Mouse (Mus musculus) heart, postnatal 36 days (tissue): ENCODE results near the gene Gpd2. TPM values are rescaled to one million over a fixed set of nuclear protein-coding genes. Genes with fewer than 3 reads are reported as not detected.

Experiments
- DNase-seq, 2 experiments: peaks; one replicate each; pipeline ENCODE4 v3.0.0; 2021 to 2022
- intact Hi-C: fragments of 180-260 bp; cut with DNase I; formaldehyde crosslinking; loops from one replicate; pipeline ENCODE4 v1.15.1; 2025
- total RNA-seq, 2 experiments: library from RNA; stranded (reverse); gene quantifications; 2 replicates each; pipeline ENCODE4 v1.2.3; 2021

Gene Gpd2
- total RNA-seq, 2 experiments from 2014 or later = 15.4 to 17.5 TPM

DNA sequence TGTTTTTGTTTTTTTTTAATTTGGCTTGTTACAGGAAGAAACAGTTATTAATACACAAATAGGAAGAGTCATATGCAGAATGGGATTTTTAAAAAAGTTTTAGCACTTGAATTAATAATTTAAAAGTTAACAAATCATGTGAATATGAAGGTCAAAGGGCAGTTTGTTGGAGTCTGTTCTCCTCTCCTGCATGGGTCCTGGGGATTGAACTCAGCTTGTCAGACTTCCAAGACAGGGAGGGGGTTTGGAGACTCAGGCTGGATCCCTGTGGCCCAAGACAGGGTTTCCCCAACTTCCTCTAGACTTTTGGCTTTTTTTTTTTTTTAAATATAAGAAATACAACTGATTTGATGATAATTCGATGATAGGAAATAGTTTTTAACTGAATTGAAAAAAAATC is 50.6 kb downstream of the Gpd2 start:
- intact Hi-C loops = no loop called here
- DNase-seq = no peak

DNA sequence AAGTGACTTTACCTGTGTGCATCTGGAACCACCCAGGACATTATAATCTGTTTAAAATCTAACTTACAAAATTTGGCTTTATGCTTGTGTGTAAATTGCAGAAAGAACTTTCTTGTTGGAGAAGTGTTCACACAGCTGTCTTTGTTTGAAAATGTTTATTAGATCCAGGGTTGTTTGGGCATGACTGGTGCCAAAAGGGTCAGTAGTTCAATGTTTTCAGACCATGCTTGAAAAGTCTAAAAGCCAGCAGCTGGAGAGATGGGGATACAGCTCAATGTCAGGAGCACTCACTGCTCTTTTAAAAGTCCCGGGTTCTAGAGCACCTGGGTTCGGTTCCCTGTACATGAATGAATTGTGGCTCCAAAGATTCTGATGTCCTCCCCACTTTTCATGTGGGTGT is 56.1 kb downstream of the Gpd2 start:
- intact Hi-C loops = no loop called here
- DNase-seq = no peak

DNA sequence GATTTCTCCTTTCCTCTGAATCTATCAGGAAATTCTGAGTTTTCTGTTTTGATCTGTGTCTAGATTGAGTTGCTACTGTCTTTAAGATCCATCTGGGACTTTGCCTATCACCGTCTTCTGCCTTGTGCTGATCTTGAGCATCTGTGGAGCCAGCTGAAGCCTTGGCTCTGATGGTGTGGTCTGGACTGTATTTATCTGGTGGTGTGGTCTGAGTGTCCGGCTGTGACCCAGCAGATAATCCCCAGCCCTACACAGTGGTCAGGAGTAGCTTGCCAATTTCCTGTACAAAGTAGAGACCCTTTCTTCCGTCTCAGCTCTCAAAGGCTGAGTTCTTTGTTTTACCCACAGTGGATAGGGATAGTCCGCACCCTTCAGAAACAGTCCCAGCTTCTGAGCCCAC is 58.6 kb downstream of the Gpd2 start:
- intact Hi-C loops = loop anchor here (5.0 kb wide), 1 partner anchor 174 kb away; the partner anchor contains the start of gene Nr4a2

DNA sequence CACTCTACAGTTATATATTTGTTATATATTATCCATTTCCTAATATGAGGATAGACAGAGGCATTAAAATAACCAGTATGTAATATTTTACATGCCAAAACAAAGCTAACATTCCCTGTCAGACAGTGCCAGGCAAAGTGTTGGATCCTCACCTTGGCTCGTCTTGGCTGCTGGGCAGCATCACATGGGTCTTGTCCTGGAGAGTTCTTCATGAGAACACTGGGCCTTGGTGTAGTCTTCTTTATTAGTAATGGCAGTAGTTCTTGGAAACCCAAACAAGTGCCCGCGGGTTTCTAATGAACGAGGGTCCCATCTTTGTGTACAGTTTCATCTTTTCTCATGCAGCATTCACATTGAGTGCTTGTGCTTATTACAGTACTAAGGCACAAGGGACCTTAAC is 59.8 kb downstream of the Gpd2 start:
- DNase-seq = peak in 1 of 2 experiments; percentile 9

More for the DNA sequence above, 58.6 kb downstream of the Gpd2 start:
- no peak for DNase-seq

DNA sequence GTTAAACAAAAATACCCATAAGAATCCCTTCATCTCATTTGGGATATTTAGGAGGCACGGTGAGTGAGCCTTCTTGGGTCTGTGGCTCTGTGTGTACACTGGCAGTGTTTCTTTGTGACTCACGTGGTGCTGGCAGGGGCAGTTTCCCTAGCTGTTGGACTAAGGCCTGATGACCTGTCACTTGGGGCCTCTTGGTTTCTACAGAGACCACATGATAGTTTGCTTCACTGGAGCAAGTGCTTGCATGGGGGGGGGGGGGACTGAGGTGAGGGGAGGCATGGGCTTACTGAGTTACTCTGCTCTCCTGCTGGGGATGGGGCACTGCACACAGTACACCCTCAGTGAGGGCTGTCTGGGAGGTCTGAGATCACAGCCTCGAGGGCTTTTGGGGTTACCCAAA is 64.1 kb downstream of the Gpd2 start:
- peak; percentile 24 to 38 for DNase-seq
- intact Hi-C loops = loop anchor here (5.0 kb wide), 1 partner anchor 64 kb away; the partner anchor contains the start of gene Gpd2

More for the DNA sequence above, 59.8 kb downstream of the Gpd2 start:
- intact Hi-C loops = loop anchor here (5.0 kb wide), 1 partner anchor 175 kb away; the partner anchor contains the start of gene Nr4a2

DNA sequence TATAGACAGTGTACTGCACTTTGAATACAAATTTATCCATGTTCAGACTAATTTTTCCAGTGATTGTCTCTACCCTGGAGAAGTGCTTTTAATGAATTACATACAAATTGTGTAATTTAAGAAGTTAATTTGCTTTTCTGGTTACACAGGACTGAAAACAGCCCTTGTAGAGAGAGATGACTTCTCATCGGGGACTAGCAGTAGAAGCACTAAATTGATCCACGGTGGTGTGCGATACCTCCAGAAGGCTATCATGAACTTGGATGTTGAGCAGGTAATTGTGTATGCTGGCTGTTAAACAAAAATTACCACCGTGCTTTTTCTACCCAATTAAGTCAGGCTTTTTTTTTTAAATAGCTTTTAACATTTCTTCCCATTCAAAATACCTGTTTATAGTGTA is 66.8 kb downstream of the Gpd2 start:
- intact Hi-C loops = loop anchor here (5.0 kb wide), 1 partner anchor 67 kb away; the partner anchor contains the start of gene Gpd2
- DNase-seq = no peak

DNA sequence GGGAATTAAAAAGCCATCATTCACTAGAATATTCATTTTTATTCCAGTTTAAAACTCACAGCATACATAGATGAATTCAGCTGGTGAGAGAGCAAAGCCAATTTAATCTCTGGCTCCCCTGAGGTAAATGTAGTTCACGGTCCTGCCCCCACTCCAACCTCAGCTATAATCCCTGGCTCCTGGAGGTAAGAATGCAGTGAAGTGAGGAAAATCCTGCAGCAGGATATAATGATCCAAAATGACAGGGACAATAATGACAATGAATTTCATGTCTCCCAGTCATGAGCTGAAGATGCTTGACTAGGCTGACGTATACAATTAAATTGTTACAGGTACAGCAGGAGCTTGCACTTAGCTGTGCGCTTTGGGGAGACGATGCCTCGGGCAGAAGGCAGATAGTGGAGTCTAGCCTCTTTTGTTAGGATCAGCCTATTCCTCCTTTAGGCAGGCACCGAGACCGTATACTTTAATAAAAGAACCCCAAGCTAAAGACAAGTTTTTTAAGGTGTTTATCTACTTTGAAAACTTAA is 74.9 kb downstream of the Gpd2 start:
- DNase-seq = no peak
- intact Hi-C loops = no loop called here

DNA sequence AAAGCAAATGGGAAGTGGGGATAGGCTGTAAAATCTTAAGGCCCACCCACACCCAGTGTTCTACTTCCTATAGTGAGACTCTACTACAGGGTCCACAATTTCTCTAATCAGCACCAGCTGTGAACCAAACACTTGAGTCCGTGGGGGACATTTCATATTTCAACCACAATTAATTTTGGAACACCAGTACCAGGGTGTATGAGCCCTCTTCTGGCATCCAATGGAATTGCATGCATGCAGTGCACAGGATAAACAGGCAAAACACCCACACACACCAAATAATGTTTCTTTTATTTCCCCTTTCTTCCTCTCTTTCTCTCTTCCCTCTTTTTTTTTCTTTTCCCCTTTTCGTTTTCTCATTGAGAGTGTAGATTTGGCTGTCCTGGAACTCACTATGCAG is 78.6 kb downstream of the Gpd2 start:
- intact Hi-C loops = loop anchor here (5.0 kb wide), 1 partner anchor 199 kb away; no protein-coding TSS in a partner anchor
- peak; percentile 18 to 38 for DNase-seq

DNA sequence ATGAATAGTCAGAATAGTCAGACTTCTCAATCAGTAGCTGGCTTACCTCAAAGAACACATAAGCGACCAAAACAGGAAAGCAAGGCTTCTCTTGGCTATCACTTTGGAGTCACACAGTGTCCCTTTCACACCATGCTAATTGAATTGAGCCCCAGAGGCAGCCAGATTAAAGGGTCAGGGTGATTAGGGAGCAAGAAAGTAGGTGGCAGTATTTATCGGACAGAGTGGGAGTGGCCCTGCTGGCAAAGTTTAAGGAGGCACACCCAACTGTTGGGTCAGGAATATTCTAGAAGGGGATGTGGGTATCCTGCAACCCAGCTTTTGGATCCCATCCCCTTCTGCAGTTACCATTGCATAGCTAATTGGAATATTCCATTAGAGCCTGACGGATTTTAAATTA is 80.9 kb downstream of the Gpd2 start:
- intact Hi-C loops = loop anchor here (5.0 kb wide), 1 partner anchor 201 kb away; no protein-coding TSS in a partner anchor
- no peak for DNase-seq

DNA sequence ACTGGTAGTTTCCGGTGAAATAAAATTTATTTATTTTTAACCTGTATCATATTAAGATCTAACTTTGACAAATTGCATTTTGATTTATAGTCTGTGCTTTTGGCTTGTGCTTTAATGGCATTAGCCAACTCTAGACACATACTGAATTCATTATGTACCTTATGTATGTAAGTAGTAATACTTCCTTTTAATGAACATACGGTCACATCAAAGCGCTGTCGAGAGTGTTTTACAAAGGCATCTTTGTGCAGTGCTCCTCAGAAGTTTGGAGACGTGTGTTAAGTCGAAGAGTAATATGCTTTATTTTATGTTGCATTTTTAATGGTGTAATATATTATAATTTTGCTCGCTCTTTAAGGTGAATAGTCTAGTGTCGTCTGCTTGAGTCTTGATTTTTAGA is 88.7 kb downstream of the Gpd2 start:
- intact Hi-C loops = no loop called here
- DNase-seq = no peak

DNA sequence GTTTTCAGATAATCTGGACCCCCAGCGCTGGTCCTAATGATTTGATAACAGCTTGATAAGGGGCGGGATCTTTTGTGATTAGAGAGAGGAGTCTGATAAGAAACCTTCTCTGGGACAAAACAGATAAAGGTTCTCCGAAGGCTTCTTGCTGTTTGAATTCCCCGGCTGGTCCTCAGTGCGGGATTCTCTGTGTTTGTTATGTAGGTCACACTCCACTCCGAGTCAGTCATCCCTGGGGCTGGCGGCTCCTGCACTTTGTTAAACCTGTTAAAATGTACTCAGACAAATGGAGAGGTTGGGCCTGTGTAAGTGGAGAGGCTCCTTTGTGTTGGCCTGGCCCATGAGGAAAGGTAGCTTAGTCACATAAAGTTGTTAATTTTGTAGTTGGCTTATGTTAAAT is 91.9 kb downstream of the Gpd2 start:
- intact Hi-C loops = no loop called here
- no peak for DNase-seq

DNA sequence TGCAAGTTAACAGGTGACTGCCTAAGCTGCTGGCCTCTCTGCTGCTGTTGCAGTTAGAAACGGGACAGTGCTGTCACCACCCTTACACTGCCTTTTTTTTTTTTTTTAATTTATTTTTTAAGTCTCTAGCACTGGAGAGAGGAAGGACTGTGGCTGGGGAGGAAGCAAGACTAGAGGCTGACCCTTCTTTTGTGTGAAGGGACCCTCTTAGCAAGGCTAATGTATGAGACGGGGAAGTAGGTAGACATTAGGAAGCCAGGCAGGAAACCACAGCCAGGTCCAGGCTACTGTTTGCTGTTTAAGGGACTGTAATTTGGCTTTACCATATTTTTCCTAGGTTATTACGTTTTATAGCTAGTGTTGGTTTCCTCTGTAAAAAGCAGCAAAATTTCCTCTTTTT is 93.4 kb downstream of the Gpd2 start:
- intact Hi-C loops = no loop called here
- no peak for DNase-seq

DNA sequence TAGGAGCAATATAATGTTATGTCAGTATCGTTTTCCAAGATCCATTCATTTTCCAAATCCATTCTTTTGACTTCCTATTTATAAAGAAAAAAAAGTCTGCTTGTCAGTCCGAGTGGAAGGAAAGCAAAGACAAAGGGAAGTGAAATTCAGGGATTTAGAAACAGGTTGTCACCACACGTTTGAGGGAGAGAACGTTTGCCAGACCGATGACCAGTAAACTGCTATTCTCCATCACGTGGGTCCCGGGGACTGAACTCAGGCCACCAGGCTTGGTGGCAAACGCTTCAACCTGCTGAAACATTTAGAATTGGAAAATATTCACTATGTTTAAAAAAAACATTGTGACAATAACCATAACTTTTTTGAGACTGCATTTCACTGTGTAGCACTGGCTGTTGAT is 93.8 kb downstream of the Gpd2 start:
- no peak for DNase-seq

DNA sequence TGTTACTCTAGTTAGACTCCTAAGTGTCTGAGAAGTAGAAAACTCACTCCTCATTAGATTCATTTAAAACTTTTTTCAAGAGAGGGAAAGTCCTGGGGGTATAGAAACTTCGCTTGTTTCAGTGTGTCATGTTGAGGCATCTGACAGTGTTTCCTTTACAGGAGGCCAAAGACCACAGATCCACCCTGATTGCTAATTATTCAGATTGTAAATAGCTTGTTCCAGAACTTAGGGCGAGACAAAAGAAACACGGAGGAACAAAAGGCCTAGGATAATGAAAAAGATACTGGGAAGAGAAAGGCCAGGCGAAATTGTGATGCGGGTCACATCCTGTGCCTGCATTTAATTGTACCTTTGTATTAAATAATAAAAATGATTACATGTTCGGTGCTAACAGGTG is 96.0 kb downstream of the Gpd2 start:
- intact Hi-C loops = no loop called here
- no peak for DNase-seq

More for the DNA sequence above, 93.8 kb downstream of the Gpd2 start:
- intact Hi-C loops = no loop called here

DNA sequence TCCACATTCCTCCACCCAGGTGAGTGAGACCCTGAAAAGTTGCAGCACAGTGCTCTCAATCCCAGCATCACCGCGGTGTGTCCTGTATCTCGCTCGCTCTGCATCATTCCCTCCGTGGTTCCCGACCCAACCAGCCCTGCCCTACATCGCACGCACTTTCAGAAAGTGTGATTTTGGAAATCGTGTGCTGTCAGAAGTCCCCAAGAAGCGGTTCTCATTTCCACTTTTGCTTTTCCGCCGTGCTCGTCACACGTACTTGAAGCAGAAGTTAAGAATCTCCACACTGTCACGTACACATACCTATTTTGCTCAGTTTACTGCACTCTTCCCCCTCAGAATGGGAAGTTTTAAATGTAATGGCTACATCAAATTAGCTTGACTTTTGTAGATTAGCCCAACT is 98.0 kb downstream of the Gpd2 start:
- intact Hi-C loops = no loop called here
- no peak for DNase-seq

DNA sequence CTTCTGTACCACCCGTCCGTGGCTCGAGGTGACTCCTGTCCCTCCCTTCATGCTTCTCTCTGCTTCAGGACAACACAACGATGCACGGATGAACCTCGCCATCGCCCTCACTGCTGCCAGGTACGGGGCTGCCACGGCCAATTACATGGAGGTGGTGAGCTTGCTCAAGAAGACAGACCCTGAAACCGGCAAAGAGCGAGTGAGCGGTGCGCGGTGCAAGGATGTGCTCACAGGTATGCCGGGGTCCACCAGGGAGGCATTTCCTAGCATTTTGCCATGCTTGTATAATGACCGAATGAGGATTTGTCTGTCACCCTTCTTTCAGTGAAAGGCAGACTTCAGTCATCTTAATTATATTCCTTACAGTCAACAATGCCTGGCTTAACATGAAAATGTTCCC is 101.3 kb downstream of the Gpd2 start:
- intact Hi-C loops = no loop called here

DNA sequence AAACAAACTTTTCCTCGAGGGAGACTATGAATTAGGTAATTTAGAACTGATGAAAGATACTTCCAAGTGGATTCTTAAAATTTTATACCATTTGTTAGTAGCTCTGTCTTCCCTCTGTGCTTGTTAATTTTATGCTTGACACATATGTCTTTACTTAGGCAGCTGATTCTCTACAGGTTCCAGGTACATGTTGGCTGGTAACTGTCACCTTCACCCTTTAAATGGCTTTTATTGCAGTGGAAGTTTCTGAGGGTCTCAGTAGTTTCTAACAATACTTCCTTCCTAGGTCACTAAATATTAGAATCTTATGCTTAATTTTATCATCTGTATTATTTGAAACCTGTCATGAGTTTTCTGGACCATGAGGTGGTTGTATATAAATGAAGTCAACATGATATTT is 105.5 kb downstream of the Gpd2 start:
- intact Hi-C loops = no loop called here
- DNase-seq = no peak

More for the DNA sequence above, 101.3 kb downstream of the Gpd2 start:
- no peak for DNase-seq

DNA sequence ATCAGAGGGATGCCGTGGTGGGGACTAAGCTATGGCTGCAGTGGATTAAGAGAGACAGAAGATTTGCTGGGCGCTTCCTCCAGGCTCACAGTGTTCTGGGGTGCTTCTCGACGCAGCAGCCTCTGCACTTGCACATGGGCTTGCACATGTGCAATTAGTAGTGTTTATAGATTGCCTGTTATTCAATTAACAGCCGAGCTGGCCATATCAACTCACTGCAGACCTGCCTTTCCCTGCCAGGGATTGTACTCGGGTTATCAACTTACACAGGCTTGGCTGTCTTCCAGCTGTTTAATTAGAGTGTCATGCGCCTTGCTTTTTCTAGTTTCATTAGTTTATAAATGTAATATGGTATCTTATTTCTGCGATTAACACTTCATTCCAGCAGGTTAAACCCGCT is 113.2 kb downstream of the Gpd2 start:
- peak; percentile 5 to 11 for DNase-seq

DNA sequence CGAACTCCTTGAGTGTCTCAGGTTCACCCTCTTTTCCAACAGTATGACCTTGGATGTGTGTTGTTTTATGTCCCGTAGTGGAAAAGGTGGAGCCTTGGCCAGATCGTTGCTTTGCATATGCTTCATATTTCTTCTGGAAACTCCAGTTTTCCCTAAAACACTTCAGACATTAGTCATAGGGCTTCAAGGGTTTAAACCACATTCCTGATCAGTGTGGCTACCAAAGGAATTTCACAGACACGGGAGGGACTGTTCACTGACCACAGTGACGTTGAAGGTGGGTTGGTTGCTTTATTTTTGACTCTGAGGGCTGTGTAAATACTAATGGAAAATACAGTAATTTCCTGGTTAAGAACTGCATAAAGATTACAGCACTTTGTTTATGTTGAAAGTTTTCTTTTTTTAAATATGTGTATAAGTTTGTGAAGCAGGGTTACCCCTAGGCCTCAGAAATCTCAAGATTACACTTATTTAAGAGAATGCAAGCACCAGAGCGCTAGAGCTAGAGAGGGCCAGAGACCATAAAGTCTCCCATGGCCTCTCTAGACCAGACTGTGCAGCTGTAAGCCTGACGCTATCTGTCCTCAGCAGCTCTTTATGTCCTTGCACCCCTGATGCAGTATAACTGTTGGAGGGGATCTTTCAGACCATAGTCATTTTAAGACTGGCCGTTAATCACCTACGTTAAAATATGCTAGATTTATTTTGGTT is 116.4 kb downstream of the Gpd2 start:
- DNase-seq = no peak
- intact Hi-C loops = loop anchor here (5.0 kb wide), 1 partner anchor 237 kb away; no protein-coding TSS in a partner anchor

More for the DNA sequence above, 113.2 kb downstream of the Gpd2 start:
- intact Hi-C loops = loop anchor here (5.0 kb wide), 1 partner anchor 233 kb away; no protein-coding TSS in a partner anchor

DNA sequence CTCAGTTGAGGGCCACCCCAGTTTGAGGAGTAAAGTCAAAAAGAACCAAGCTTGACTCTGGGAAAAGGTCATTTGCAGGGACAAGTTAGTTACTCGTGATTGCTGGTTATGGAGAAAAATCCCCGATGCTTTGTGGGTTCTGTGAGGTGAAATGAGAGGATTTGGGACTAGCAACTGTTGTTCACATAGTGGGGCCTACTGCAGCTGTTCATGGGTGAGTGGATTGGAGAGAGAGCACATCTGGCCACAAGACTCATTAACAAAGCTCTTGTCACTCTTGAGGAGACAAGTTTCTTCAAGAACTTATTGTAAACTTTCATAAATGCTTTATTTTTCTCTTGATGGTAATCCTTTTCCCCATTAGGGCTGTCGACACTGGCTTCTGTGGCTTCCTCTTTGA is 117.4 kb downstream of the Gpd2 start:
- DNase-seq = no peak
- intact Hi-C loops = loop anchor here (5.0 kb wide), 1 partner anchor 238 kb away; no protein-coding TSS in a partner anchor

DNA sequence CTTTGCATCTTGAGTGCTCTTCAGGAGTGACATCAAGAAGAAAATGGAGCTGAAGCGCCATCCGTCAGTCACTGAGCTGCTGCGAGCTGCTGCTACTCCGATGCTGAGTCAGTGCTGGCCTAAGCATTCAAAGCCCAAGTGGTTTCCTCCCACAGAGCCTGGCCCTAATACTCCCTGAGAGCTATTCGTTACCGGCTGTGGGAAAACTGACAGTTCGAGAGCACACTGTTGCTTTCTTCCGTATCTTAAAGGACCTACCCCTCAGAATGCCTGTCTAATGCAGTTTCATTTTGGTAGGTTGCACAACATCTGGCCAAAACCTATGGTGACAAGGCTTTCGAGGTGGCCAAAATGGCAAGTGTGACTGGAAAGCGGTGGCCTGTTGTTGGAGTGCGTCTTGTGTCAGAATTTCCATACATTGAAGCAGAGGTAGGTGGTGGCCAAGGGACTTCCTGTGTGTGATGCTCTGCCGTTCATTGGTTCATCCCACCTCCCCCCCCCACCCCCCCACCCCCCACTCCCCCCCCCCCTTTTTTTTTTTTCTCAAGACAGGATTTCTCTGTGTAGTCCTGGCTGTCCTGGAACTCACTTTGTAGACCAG is 118.9 kb downstream of the Gpd2 start:
- intact Hi-C loops = no loop called here
- no peak for DNase-seq
